9 mouse cellular contexts compared by ENCODE assay signal in genomic region chr9:37076386-37077062, GRCm38 (mm10).
DNase-seq lines count a peak whose midpoint lies in the region; ATAC-seq lines count a peak whose summit lies in the region.
"Had no signal": no experiment of that assay in that cellular context is flagged by ENCODE, and none has a peak within 500 bp of the region (broad histone marks: within the 10 kb centered on the region; RNA-seq: fewer than 3 reads in every experiment).

No protein-coding gene starts in this region.

- H3K9ac ChIP-seq in kidney, embryonic 14.5 days (ENCODE audit: low read depth, low read length) = no peak overlapping the region
- no peak overlapping the region for H3K9ac ChIP-seq in hindbrain, embryonic 13.5 days
- H3K9ac ChIP-seq in midbrain, embryonic 16.5 days (ENCODE audit: low read depth, low read length) = 0 out of 2 replicates have a peak overlapping the region, but pooled peaks have one; percentile 50
- no peak overlapping the region for H3K9ac ChIP-seq in liver, embryonic 11.5 days (ENCODE audit: low read depth, low read length)
- H3K9ac ChIP-seq: liver, embryonic 14.5 days had no signal

- no peaks in the 10 kb centered on the region for H3K27me3 ChIP-seq in kidney, embryonic 14.5 days (ENCODE audit: control insufficient read depth, insufficient read depth, low read length)
- H3K27me3 ChIP-seq in hindbrain, embryonic 13.5 days = no peaks in the 10 kb centered on the region
- H3K27me3 ChIP-seq in midbrain, embryonic 16.5 days (ENCODE audit: control insufficient read depth, insufficient read depth, low read depth, low read length) = no peaks in the 10 kb centered on the region
- H3K27me3 ChIP-seq in liver, embryonic 11.5 days (replicated peaks; ENCODE audit: control insufficient read depth, insufficient read depth, low read length) = no peaks in the 10 kb centered on the region

- ATAC-seq in kidney, embryonic 14.5 days (ENCODE audit: low FRiP score, low TSS enrichment) = peak; percentile 75; the same call in 1 of the 2 replicates
- ATAC-seq in hindbrain, embryonic 13.5 days (ENCODE audit: low FRiP score) = peak; percentile 89
- peak; percentile 73 for ATAC-seq in midbrain, embryonic 16.5 days
- no peak for ATAC-seq in liver, embryonic 11.5 days (replicated peaks; ENCODE audit: low FRiP score)
- ATAC-seq in monocyte, adult 5-6 weeks (replicated peaks; ENCODE audit: insufficient number of reproducible peaks, low FRiP score, low TSS enrichment, poor library complexity, severe bottlenecking) = no peak

- no peak overlapping the region; the same call in 1 of the 2 replicates for H3K27ac ChIP-seq in kidney, embryonic 14.5 days (ENCODE audit: low read depth, low read length)
- H3K27ac ChIP-seq in hindbrain, embryonic 13.5 days = peak overlapping the region; percentile 90
- peak overlapping the region; percentile 70 for H3K27ac ChIP-seq in midbrain, embryonic 16.5 days (ENCODE audit: low read length)
- H3K27ac ChIP-seq in liver, embryonic 11.5 days (ENCODE audit: low read depth, low read length) = no peak overlapping the region
- H3K27ac ChIP-seq: liver, embryonic 14.5 days had no signal

- 6% methylated on average over 15 of the region's 15 CpGs for WGBS in kidney, embryonic 14.5 days
- 7% methylated on average over 15 of the region's 15 CpGs for WGBS in hindbrain, embryonic 13.5 days
- 5% methylated on average over 15 of the region's 15 CpGs for WGBS in midbrain, embryonic 16.5 days
- WGBS in liver, embryonic 11.5 days = 17% methylated on average over 15 of the region's 15 CpGs

- H3K4me2 ChIP-seq in kidney, embryonic 14.5 days (replicated peaks; ENCODE audit: low read depth, low read length) = peak overlapping the region; percentile 25; the same call in 1 of the 2 replicates
- peak overlapping the region; percentile 30 for H3K4me2 ChIP-seq in hindbrain, embryonic 13.5 days
- peak overlapping the region; percentile 17; the same call in 1 of the 2 replicates for H3K4me2 ChIP-seq in midbrain, embryonic 16.5 days (ENCODE audit: low read length)
- no peak overlapping the region for H3K4me2 ChIP-seq in liver, embryonic 11.5 days

- peaks cover 18% of the 10 kb centered on the region; the same call in 1 of the 2 replicates for H3K4me1 ChIP-seq in kidney, embryonic 14.5 days (ENCODE audit: control insufficient read depth, insufficient read depth, low read length)
- peaks cover 50% of the 10 kb centered on the region for H3K4me1 ChIP-seq in hindbrain, embryonic 13.5 days (replicated peaks)
- peaks cover 18% of the 10 kb centered on the region for H3K4me1 ChIP-seq in midbrain, embryonic 16.5 days (ENCODE audit: control insufficient read depth, insufficient read depth, low read length)
- no peaks in the 10 kb centered on the region for H3K4me1 ChIP-seq in liver, embryonic 11.5 days (replicated peaks; ENCODE audit: control insufficient read depth, insufficient read depth, low read length)

- DNase-seq in kidney, postnatal 36 days = no peak
- DNase-seq in embryo, embryonic 10.5 days (ENCODE audit: low spot score) = peak; percentile 62
- no peak for DNase-seq in liver, embryonic 11.5 days (ENCODE audit: low spot score)
- DNase-seq in gastrocnemius, postnatal 36 days = no peak

- intact Hi-C loops in gastrocnemius, postnatal 36 days (cut with DNase I) = no loop called here

- H3K9me3 ChIP-seq in kidney, embryonic 14.5 days (ENCODE audit: control insufficient read depth, low read length) = no peaks in the 10 kb centered on the region
- H3K9me3 ChIP-seq in hindbrain, embryonic 13.5 days = no peaks in the 10 kb centered on the region
- H3K9me3 ChIP-seq in midbrain, embryonic 16.5 days (replicated peaks; ENCODE audit: control insufficient read depth, low read length, poor library complexity, severe bottlenecking) = no peaks in the 10 kb centered on the region
- no peaks in the 10 kb centered on the region for H3K9me3 ChIP-seq in liver, embryonic 11.5 days (ENCODE audit: control insufficient read depth, low read length)

- H3K4me3 ChIP-seq in kidney, embryonic 14.5 days (ENCODE audit: low read length) = no peak overlapping the region
- no peak overlapping the region for H3K4me3 ChIP-seq in hindbrain, embryonic 13.5 days
- no peak overlapping the region for H3K4me3 ChIP-seq in midbrain, embryonic 16.5 days (ENCODE audit: low read depth, low read length)
- no peak overlapping the region for H3K4me3 ChIP-seq in liver, embryonic 11.5 days (ENCODE audit: low read depth, low read length)

- H3K36me3 ChIP-seq in kidney, embryonic 14.5 days (ENCODE audit: control insufficient read depth, insufficient read depth, low read length) = no peaks in the 10 kb centered on the region
- H3K36me3 ChIP-seq in hindbrain, embryonic 13.5 days = 0 out of 2 replicates have a peak, but pooled peaks cover 2% of the 10 kb centered on the region
- H3K36me3 ChIP-seq in midbrain, embryonic 16.5 days (ENCODE audit: control insufficient read depth, insufficient read depth, low read length) = no peaks in the 10 kb centered on the region
- H3K36me3 ChIP-seq in liver, embryonic 11.5 days (ENCODE audit: control insufficient read depth, insufficient read depth, low read length) = no peaks in the 10 kb centered on the region

Comparison
In these comparisons a context has a peak if more than half of its experiments do, and no peak if none do; other contexts are left out.
1. ATAC-seq: peak in kidney, embryonic 14.5 days (single experiment), hindbrain, embryonic 13.5 days (single experiment) and midbrain, embryonic 16.5 days (single experiment); none in liver, embryonic 11.5 days (single experiment) and monocyte, adult 5-6 weeks (single experiment).
2. H3K27ac ChIP-seq: peak in hindbrain, embryonic 13.5 days (single experiment) and midbrain, embryonic 16.5 days (single experiment); none in kidney, embryonic 14.5 days (single experiment) and liver, embryonic 11.5 days (single experiment).